Mouse (Mus musculus) thymus, postnatal 4 days (tissue): ENCODE measurements around the gene Tmem72.
A peak's percentile ranks its signal among the peaks of the same experiment; 100 is the strongest.

Source experiments
- DNase-seq: peaks from one replicate; pipeline ENCODE4 v3.0.0; 2021

Tmem72 gene

GRCm38 (mm10) chr6:116716666-116717065 is at the start of gene Tmem72:
Tmem72 (minus strand) TSS chr6:116716913.
- DNase-seq, result no peak

DNA sequence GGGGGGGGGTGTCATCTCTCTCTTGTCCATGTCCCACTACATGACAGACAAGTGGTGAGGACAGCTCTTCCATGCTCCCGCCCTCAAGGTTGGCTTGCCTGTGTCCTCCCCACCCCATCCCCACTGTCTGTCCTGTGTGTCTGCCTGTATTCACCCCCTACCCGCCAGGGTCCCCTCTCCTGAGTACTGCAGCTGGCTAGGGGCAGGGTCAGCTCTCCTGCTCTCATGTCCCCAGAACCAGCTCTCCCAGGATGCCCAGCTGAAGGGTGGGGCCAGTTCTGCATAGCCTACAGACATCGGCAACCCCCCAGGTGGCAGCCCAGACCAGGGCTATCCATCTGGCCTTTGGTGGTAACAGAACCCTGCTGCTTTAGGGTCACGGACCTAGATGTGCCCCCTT is 47.8 kb upstream of the Tmem72 start:
- DNase-seq, result no peak

GRCm38 (mm10) chr6:116762333-116762732 is 45.6 kb upstream of the Tmem72 start:
- DNase-seq, result no peak

- DNase-seq, result no peak
Observed at GRCm38 (mm10) chr6:116760181-116760580, 43.5 kb upstream of the Tmem72 start.

GRCm38 (mm10) chr6:116756364-116756763 is 39.7 kb upstream of the Tmem72 start:
- DNase-seq, result no peak

DNA sequence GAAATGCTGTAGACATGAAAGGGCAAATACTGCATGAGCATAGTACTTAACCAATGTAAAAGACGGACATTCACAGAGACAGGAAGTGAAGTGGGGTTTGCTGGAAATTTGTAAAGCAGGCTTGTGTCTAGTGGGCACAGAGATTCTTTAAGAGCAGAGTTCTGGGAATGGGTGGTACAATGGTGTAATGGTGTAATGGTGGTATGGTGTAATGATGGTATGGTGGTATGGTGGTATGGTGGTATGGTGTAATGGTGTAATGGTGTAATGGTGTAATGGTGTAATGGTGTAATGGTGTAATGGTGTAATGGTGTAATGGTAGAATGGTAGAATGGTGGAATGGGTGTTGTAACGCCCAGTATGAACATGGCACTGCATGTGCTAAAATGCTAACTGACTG is 21.3 kb upstream of the Tmem72 start:
- DNase-seq, result no peak

GRCm38 (mm10) chr6:116735361-116735760 is 18.6 kb upstream of the Tmem72 start:
- no peak for DNase-seq

- no peak for DNase-seq
Observed at GRCm38 (mm10) chr6:116733577-116733976, 16.9 kb upstream of the Tmem72 start.

DNA sequence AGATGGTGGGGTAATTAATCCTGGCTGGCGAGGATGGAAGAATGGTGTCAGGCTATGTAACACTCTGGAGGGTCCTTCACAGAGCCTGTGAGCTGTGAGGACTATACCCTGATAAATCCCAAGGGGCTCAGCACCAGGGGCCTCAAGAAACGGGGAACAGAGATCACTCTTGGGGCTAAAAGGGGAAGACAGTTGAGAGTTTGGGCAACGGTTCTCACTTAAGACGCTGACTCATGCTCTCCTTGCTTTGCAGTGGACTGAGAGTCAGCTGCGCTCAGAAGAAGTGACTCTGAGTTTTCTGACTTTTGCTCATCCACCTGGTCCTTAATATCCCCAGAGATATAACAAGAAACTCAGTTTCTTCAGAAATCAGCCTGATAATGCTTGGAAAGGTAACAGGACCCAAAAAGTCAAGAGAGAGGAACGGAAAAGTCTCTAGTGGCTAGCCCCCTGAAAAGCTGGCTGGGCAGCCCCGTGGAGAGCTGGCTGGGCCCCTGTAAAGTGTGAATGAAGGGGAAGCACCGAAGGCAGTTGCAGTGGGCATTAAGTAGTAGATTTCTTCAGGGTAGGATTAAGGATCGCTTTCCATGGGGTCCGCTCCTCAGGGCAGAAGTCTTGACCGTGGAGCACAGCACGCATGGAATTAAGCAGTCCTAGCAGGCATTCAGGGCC is 7.9 kb upstream of the Tmem72 start:
- DNase-seq, result no peak

DNA sequence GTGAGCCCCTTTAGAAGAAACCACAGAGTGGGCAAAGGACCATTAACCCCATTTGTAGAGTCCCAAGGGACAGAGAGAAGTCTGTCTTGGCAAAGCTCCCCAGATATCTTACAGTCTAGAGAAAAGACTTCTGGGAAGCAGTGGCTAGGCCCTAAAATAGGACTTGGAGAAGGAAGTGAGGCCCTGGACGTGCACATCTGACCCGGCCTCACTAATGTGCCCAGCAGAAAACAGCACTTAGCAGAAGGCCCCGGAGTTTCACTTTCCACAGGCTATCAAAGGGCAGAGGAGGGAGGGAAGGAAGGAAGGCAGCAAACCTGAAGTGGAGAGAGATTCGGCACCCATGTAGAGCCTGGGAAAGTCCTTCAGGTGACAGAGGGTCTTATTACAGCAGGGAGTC is 2.2 kb upstream of the Tmem72 start:
- DNase-seq, result no peak

DNA sequence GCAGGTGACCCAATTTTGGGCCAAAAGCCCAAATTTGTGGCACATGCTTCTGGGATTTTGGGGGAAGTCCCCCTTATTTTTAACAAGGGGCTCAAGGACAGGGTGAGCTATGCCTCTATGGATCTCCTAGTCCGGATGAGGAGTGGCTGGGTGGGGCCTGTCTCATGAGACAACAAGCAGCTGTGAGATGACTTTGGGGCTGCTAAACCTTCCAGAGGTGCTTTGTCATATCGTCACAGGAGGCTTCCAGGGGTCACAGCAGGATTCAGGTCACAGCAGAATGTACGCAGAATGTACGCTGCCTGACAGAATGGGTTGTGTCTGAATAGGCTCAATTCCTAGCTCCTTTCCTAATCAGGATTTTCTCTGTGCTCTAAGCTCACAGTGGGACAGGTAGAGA is 1.6 kb upstream of the Tmem72 start:
- DNase-seq, result no peak

DNA sequence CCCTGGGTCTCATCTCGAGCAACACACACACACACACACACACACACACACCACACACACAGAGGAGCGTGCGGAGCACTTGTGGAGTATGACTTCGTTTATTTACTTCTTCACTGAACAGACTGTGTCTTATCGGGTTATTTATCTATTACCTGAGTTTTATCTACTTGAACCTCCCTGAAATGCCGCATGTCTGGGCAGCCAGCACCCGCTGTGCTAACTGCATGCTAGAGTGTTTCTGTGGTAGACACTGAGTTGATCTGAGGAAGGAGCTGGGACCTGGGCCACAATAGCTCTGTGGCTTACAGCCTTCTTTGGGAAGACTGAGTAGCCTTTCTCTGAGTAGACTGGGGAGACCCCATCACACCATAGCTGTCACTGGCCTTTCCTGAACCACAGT is 1.1 kb upstream of the Tmem72 start:
- DNase-seq, result no peak

DNA sequence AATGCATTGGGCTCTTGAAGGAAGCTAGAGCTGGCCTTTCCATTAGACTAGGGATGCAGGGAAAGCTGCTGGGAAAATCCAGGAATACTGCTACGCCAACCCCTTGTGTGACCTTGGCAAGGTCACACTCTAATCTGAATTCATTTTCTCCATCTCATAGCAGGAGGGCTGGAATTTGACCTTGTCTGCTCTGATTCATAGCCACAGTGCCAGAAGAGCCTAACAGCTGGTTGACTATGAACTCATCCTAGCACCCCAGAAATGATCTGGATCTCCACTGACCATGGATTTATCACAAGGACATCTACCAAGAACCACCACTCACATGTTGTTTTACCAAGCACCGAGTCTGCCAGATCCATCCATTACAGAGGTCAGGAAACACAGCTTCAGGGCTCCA is 1.5 kb downstream of the Tmem72 start:
- no peak for DNase-seq

- DNase-seq, result no peak
Observed at GRCm38 (mm10) chr6:116714576-116714975, 2.1 kb downstream of the Tmem72 start.

- DNase-seq, result no peak
Observed at GRCm38 (mm10) chr6:116713966-116714365, 2.7 kb downstream of the Tmem72 start.

GRCm38 (mm10) chr6:116712503-116712902 is 4.2 kb downstream of the Tmem72 start:
- DNase-seq, result no peak

DNA sequence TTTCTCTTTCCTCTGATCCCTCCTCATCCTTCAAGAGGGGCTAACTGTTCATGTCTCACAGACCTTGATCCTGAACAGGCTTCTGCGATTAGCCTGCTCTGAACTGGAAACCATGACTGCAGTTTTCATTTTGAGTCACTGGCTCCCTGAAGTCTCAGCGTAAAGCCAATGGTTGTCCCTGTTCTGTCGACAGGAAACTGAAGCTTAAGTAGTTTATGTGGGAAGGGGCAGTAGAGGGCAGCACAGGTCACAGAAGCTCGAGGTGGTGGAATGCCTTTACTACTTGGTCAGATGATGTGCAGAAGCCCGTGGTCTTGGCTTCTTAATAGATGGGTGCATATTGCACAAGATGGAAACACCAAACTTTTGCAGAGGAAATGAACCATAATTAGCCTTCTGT is 4.7 kb downstream of the Tmem72 start:
- DNase-seq, result no peak

GRCm38 (mm10) chr6:116704320-116704719 is 12.4 kb downstream of the Tmem72 start:
- DNase-seq, result no peak

GRCm38 (mm10) chr6:116700821-116701220 is 15.9 kb downstream of the Tmem72 start:
- no peak for DNase-seq

DNA sequence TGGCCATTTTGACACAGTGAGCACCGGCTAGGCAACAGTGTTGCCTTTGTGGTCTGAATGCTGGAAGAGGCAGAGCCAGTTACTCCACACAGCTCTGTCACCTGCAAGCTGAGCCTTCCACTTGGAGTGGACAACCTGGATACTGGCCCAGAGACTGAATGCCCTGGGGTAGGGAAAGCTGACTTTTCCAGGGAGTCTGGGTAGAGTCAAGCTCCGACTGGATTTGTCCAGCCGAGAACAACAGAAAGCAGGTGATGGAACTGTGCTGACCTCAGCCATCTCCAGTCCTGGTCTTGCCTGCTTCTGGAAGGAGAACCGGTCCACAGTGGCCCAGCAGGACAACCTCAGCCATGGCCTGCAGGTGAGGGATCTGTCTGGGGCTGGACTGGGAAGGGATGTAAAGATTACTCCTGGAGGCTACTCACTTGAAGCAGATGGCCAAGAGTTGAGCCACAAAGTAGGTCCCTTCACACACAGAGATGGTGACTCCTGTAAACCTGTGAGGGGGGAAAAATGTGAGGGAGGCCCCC is 18.8 kb downstream of the Tmem72 start:
- DNase-seq, result no peak

DNA sequence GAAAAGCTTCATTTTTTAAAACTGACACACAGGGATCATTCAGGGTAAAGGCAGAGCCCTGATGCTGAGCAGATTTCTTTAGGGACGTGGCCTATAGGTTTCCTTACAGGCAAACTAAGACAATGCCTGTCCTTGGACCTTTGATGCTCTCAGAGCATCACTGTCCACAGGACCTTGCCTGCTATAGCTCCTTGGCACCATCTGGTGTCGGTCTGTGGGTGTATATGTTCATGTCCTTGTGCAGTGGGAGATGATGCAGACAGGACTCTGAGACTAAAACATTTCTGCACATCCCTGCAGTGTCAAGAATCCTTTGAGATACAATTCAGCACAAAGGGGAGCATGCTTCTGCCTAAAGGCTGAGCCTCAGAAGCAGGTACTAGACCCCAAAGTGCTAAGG is 19.3 kb downstream of the Tmem72 start:
- no peak for DNase-seq

DNA sequence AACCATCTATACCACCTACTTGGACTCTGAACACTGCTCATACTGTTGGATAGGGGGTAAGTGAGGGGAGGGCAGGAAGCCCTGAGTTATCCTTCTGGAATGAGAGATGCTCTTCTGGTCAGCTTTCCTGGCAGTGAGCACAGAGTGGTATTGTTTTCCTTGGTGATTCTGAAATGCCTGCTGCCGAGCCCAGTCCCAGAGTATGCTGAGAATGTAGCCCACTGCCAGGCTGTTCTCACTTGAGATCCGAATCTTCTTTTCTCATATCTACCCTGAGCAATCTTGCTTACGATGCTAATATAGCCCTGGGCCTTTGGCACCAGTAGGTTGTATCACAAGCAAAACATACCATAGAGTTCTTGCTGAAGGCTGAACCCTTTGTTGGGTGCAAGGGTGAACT is 22.4 kb downstream of the Tmem72 start:
- no peak for DNase-seq

- DNase-seq, result no peak
Observed at GRCm38 (mm10) chr6:116693639-116694038, 23.1 kb downstream of the Tmem72 start.

DNA sequence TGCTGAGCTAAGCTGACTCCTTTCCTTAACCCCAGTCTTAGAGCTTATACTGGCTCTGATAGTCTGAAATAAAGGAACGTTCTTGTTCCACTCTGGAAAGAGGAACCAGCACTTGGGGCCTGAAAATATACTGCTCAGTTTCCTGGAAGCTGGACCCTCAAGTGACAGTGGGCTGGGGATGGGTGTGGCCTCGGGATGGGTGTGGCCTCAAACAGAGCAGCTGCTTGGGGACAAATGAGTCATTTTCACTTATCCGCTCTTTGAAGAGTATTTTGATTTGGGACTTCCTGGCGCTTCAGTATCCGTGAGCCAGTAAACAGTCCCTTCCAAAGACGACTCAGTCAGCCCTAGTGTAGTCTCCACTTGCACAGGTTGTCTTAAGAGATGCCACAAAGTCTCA is 34.4 kb downstream of the Tmem72 start:
- peak; percentile 39 for DNase-seq

DNA sequence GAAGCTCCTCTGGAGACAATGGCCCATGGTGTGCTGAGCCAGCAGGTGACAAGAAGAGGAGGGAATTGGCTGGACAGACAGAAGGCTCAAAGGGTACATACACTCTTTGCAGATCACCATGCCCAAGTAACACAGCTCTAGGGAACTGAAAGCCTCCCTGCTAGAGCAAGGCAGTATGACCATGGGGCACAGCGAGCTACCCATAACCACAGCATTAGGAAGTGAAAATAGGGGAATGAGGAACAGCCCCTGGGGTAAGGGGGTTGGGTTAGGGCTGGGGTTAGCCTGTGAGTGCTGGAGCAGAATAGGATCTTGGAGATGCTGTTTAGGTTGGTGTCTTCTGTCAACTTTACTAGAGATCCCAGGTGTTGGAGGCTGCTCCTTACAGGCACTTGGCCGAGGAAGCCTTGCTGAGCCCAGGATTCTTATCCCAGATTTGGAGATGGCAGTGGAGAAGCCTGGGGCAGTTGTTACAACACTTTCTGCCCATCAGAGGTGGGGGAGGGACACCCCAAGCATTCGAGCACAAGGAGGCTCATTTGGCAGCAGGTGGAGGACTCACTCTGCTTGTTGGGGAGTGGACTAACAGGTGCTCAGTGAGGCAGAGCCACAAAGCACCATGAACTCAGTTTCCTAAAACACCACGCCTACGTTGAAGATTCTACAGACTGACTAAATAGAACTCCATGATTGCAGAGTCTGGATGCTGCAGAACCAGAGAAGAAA is 37.0 kb downstream of the Tmem72 start:
- no peak for DNase-seq
